Mouse (Mus musculus) gonadal fat pad, adult 2 months (tissue): ENCODE measurements around the gene Mmel1. TPM values are rescaled to one million over a fixed set of nuclear protein-coding genes. Genes with fewer than 3 reads are reported as not detected.

Source experiments
- DNase-seq: peaks from one replicate; pipeline ENCODE4 v3.0.0-alpha.2; 2012; ENCODE audit warnings: low read depth
- polyA plus RNA-seq: library from polyadenylated mRNA; depleted of rRNA; stranded (reverse); fragments of >200 nt; gene quantifications from 2 replicates; pipeline ENCODE4 v1.2.3, GENCODE M21; 2012

Mmel1 gene
- polyA plus RNA-seq, 1 experiment: 0.32 TPM

GRCm38 (mm10) chr4:154904185-154905071 lies 35.0 kb downstream of the Mmel1 start:
- peak; percentile 70 for DNase-seq

GRCm38 (mm10) chr4:154907833-154908232 lies 38.4 kb downstream of the Mmel1 start:
- DNase-seq: no peak

GRCm38 (mm10) chr4:154908490-154908889 lies 39.1 kb downstream of the Mmel1 start:
- DNase-seq: no peak

- DNase-seq: no peak
These were observed 41.5 kb downstream of the Mmel1 start for GRCm38 (mm10) chr4:154910606-154911522.

- DNase-seq: no peak
These were observed 42.3 kb downstream of the Mmel1 start for GRCm38 (mm10) chr4:154911644-154912043.

- no peak for DNase-seq
These were observed 44.5 kb downstream of the Mmel1 start for GRCm38 (mm10) chr4:154913845-154914244.

- no peak for DNase-seq
These were observed 44.9 kb downstream of the Mmel1 start for GRCm38 (mm10) chr4:154914252-154914651.

GRCm38 (mm10) chr4:154914707-154915106 lies 45.3 kb downstream of the Mmel1 start:
- DNase-seq: no peak

GRCm38 (mm10) chr4:154915286-154915685 lies 45.9 kb downstream of the Mmel1 start:
- no peak for DNase-seq

GRCm38 (mm10) chr4:154916662-154917061 lies 47.3 kb downstream of the Mmel1 start:
- DNase-seq: no peak

- DNase-seq: no peak
These were observed 52.9 kb downstream of the Mmel1 start for GRCm38 (mm10) chr4:154922291-154922690.

GRCm38 (mm10) chr4:154922931-154923330 lies 53.5 kb downstream of the Mmel1 start:
- DNase-seq: no peak

GRCm38 (mm10) chr4:154925413-154925812 lies 56.0 kb downstream of the Mmel1 start:
- DNase-seq: no peak

- DNase-seq: no peak
These were observed 57.8 kb downstream of the Mmel1 start for GRCm38 (mm10) chr4:154926969-154927898.

- no peak for DNase-seq
These were observed 58.5 kb downstream of the Mmel1 start for GRCm38 (mm10) chr4:154927899-154928337.

- DNase-seq: no peak
These were observed 59.2 kb downstream of the Mmel1 start, which contains the start of gene Tnfrsf14 for GRCm38 (mm10) chr4:154928395-154929087. Tnfrsf14 (minus strand) TSS chr4:154928563.

GRCm38 (mm10) chr4:154929088-154929660 lies 59.8 kb downstream of the Mmel1 start:
- no peak for DNase-seq

- no peak for DNase-seq
These were observed 64.0 kb downstream of the Mmel1 start for GRCm38 (mm10) chr4:154933306-154933907.

- DNase-seq: no peak
These were observed 65.4 kb downstream of the Mmel1 start for GRCm38 (mm10) chr4:154934800-154935199.

GRCm38 (mm10) chr4:154935788-154936187 lies 66.4 kb downstream of the Mmel1 start:
- no peak for DNase-seq
